Mouse (Mus musculus): ENCODE data around the gene Mllt1. TPM values are rescaled to one million over a fixed set of nuclear protein-coding genes. Genes with fewer than 3 reads are reported as not detected.
"Not testable (repeated sequence)": the region's sequence is repeated elsewhere in the genome, so short reads cannot be mapped to it uniquely, and the experiment has no call there.

The Mllt1 gene
- polyA plus RNA-seq, 1 experiment, result 34.5 TPM

DNA sequence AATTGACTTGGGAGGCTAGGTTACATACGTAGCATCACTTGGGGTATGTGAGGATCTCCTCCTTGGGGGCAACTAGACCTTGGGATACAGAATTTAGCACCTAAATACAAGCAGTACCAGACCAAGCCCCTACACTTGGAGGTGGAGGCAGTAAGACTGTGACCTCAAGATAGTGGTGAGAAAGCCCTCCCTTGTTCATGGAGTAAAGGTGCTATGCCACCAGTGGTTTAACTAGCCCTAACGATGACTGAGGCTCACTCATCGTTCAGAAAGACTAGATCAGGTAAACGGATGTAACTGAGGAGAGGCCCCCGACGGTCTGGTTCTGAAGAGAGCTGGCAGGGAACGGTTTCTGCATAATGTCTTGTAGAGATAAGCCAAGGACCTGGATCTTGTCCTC lies 1.5 kb upstream of the Mllt1 start:
- DNase-seq (ENCODE audit: low spot score), result no peak

DNA sequence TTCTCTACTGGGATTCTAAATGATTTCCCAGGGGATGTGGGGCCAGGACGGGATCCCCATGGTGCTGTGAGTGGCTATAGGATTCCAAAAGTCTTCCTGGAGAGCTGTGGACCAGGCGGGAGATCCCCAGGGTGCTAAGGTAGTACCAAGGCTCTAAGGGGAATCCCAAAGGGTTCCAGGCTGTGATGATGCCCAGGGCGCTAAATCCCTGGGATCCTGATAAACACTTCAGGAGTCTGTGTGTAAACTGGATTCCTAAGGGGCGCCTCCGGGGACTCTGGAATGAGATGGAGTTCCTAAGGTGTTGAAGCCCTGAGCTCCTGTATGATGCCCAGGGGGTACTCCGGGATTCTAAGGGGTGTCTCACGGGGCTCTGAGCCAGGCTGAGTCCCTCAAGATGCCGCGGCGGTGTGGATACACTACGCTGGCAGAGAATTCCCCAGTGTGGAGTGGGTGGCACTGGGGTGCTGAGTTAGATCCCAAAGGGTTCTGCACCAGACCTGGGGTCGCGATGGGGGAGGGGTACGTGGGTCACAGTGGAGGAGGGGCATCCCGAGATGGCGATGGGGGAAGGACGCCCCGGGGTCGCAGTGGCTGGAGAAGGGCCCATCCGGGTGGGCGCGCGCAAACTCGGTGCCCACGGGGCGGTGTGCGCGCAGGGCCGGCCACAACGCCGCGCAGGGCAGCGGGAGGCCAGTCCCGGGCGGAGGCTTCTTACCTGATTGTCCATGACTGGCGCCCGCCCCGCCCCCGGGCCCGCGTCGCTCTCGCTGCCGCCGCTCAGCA lies 477 bp downstream of the Mllt1 start:
- no peak for DNase-seq (ENCODE audit: low spot score)

DNA sequence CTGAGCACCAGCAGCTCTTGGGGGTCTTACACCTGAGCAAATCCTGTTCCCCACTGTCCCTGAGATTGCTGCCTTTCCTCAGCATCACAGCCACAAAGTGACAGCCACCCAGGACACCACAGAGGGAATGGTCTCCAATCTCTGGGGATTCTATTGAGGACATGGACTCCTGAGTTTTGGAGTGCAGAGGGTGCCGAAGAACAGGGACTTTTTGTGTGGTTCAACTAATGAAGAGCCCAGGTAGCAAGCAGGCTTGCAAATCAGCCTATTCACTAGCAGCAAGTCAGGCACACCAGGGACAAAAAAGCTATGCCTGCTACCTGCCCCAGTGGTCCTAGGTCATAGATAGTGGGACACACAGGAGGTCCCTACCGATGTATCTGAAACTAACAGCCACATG lies 1.8 kb downstream of the Mllt1 start:
- DNase-seq (ENCODE audit: low spot score), result no peak

GRCm38 (mm10) chr17:56930026-56930425 lies 5.2 kb downstream of the Mllt1 start:
- DNase-seq (ENCODE audit: low spot score), result no peak

GRCm38 (mm10) chr17:56929530-56929929 lies 5.7 kb downstream of the Mllt1 start:
- DNase-seq (ENCODE audit: low spot score), result no peak

- no peak for DNase-seq (ENCODE audit: low spot score)
Measured at GRCm38 (mm10) chr17:56929101-56929500, 6.1 kb downstream of the Mllt1 start.

GRCm38 (mm10) chr17:56925998-56926397 lies 9.2 kb downstream of the Mllt1 start:
- DNase-seq (ENCODE audit: low spot score), result no peak

DNA sequence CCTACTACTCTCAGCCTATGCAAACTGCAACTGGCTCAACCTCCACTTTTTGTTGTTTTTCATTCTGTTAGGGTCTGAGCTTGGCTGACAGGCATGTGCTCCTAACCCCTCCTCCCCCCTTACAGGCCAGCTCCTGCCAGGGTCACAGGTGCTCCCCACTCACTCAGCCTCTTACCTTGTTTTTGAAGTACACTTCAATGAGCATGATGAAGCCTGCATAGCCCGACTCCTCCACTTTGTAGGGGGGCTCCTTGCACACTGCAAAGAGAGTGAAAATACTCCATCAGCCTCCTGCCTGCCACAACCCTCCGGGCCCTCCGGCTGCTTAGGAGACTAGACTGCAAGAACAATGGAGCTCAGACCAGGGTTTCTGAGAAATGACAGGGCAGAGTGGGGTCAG lies 15.5 kb downstream of the Mllt1 start:
- no peak for DNase-seq (ENCODE audit: low spot score)

DNA sequence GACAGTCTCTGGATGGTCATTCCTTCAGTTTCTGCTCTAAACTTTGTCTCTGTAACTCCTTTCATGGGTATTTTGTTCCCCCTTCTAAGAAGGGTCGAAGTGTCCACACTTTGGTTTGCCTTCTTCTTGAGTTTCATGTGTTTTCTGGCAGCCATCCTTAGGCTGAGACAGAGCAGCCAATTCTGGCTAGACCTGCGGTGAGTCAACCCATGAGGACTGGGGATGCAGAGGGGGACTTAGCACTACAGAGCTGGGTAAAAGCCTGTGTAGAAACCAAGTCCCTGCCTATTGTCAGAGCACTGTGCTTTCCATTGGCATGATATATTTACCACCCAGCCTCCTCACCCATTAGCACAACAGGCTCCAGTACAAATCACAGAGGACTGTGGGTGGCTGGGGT lies 18.0 kb downstream of the Mllt1 start:
- DNase-seq (ENCODE audit: low spot score), result no peak

GRCm38 (mm10) chr17:56913444-56913843 lies 21.8 kb downstream of the Mllt1 start:
- DNase-seq (ENCODE audit: low spot score), result no peak

- no peak for DNase-seq (ENCODE audit: low spot score)
Measured at GRCm38 (mm10) chr17:56913023-56913422, 22.2 kb downstream of the Mllt1 start.

DNA sequence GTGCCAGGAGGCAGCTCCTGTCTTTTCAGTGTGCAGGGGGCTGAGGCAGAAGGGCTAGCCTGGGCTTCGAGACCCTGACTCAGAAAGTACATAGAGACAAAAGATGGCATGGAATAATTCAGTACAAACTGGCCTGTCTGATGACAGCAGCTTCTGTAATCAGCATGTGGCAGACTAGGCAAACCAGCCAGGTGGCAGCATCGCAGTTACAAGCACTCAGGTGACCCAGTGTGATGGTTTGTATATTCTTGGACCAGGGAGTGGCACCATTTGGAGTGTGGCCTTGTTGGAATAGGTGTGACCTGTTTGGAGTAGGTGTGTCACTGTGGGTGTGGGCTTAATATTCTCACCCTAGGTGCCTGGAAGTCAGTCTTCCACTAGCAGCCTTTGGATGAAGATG lies 25.5 kb downstream of the Mllt1 start:
- not testable (repeated sequence) for DNase-seq (ENCODE audit: low spot score)

GRCm38 (mm10) chr17:56907887-56908286 lies 27.3 kb downstream of the Mllt1 start:
- DNase-seq (ENCODE audit: low spot score), result no peak

- peak; percentile 67 for DNase-seq (ENCODE audit: low spot score)
Measured at GRCm38 (mm10) chr17:56907096-56907495, 28.1 kb downstream of the Mllt1 start.

- no peak for DNase-seq (ENCODE audit: low spot score)
Measured at GRCm38 (mm10) chr17:56906166-56906565, 29.0 kb downstream of the Mllt1 start.

DNA sequence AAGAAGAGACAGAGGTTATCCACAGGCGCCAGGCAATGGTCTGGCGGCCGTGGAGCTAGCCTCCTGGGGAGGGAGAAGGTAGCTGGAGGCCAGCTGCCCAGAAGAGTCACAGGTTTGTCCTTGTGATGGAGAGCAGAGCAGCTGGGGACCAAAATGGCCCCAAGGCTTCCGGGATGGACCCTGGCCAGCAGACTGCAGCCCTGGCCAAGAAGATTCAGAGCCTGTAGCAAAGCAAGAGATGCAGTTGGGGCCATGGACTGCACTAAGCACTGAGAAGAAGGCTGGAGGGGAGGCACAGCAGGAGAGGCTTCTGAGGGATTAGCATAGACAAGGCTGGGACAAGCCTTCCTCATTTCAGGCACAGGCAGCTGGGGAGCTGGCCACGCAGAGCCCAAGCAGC lies 32.5 kb downstream of the Mllt1 start:
- no peak for DNase-seq (ENCODE audit: low spot score)

DNA sequence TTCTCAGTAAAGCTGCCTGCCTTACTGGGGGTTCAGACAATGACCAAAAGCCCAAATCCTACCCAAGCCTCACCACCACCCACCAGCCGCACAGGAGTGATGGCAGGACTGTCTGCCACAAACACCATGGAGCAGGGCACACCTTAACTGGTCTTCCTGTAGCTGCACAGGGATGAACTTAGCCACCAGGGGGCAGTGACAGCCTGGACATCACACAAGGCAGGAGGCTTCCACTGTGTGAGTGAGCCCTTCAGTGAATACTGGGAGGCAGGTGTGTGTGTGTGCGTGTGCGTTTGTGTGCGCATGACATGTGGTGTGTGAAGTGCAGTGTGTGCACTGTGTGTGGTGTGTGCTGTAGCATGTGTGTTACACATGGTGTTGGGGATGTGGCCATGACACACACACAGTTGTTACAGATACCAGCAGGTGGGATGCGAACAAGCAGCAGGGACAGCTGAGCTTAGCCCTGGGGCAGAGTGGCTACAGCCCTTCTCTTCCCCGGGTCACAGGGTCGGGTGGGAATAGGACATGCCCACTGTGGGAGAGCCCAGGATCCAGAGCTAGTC lies 37.5 kb downstream of the Mllt1 start:
- peak; percentile 54 for DNase-seq (ENCODE audit: low spot score)

DNA sequence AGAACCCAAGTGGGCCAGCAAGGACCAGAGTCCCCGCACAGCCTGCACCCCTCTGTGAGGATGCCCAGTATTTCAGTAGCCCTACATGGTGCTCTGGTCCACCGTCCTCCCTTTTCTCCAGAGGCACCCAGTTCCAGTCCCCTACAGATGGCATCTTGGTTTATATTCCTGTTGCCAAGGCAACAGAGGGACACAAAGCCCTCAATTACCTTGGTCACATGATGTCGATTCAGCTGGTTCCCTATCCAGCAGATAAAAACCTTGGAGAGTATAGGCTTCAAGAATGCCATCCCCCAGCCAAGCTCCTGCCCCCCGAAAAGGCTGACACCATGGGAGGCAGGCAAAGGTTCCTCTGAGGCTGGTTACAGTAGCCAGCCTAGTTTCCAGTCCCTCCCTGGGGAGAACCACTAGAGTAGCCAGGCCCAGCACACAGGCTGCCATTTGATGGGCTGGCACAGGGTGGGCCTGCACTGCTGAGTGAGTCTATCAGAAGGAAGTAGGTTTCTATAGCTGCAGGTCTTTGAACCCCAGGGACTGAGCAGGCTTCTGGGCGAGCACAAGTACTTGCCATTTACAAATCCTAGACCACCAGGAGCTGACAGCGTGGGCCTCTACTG lies 38.6 kb downstream of the Mllt1 start:
- DNase-seq (ENCODE audit: low spot score), result no peak

DNA sequence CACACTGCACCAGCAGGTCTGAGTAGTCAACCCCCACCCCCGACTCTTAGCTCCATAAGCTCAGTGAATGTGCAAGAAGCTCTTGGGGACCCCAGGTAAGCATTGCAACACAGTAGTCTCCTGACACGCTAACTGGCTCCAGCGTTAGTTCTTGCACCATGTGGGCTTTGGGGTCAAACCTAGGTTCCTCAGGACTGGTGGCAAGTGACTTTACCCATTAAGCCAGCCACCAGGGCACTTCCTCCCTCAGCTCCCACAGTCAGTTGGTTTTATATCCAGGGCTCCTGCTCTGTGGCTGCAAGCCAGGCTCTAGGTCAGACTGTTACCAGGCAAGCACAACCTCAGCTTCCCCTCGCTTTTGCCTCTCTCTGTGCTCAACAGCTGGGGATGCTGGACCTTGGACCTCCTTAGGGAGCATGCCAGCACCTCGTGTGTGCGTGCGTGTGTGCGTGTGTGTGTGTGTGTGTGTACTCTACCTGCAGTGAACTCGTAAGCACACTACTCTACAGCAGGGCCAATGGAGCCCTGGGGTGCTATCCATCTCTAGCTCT lies 39.8 kb downstream of the Mllt1 start:
- no peak for DNase-seq (ENCODE audit: low spot score)

DNA sequence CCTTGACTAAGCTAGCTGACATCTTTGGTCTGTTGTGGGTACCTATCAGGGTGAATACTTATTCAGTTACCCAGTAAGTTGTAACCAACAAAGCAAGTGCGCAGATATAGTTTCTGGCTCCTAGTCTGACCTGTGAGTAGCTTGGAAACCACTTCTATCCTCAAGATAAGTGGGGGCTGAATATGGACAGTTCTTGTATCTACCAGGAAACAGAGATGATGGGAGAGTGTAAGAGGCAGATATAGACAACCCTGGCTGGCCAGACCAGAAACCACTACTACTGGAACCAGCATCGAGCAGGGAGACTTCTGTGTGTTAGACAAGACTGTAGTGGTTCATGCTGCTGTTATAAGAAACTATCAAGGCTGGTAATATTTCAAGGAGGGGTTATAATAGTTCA lies 45.2 kb downstream of the Mllt1 start:
- DNase-seq (ENCODE audit: low spot score), result no peak

DNA sequence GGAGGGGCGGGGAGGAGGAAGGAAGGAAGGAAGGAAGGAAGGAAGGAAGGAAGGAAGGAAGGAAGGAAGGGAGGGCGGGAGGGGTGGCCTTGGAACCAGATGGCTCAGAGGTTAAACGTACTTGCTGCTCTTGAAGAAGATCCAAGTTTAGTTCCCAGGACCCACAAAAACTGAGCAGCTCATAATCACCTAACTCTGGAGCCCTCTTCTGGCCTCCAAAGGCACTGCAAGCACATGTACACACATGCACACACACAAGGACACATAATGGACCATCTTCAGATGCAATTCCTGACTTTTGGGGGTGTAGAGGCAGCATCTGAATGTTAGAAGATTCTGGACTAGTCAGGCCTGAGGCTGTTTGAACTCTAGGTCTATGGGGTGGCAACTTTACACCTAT lies 47.2 kb downstream of the Mllt1 start:
- no peak for DNase-seq (ENCODE audit: low spot score)

DNA sequence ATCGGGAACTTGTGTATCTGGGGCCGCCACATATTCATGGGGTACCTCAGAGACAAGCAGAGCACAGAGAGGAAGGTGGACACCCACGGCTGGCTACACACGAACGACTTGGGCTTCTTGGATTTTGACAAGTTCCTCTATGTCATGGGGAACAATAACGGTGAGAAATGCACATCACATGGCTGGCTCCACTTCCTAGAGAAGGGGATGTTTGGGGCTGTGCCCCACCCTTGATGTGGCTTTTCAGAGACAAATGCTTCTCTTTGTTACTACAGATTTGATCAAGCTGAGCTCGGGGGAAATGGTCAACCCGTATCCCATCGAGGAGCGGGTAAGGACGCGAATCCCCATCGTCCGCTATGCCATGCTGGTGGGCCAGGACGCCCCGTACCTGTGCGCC lies 50.4 kb downstream of the Mllt1 start:
- no peak for DNase-seq (ENCODE audit: low spot score)

- no peak for DNase-seq (ENCODE audit: low spot score)
Measured at GRCm38 (mm10) chr17:56884331-56884730, 50.9 kb downstream of the Mllt1 start.
